Mouse (Mus musculus) right cerebral cortex, postnatal 10 days (tissue): ENCODE data around the gene Disp2.
A peak's percentile ranks its signal among the peaks of the same experiment; 100 is the strongest.

Source experiments
- DNase-seq, 2 experiments: peaks; one replicate each; pipeline ENCODE4 v3.0.0; 2021; ENCODE audit warnings: low spot score in 2 of 2

Gene Disp2

GRCm38 (mm10) chr2:118783663-118784062 lies 4.1 kb downstream of the Disp2 start:
- no peak for DNase-seq

GRCm38 (mm10) chr2:118786525-118786924 lies 7.0 kb downstream of the Disp2 start:
- no peak for DNase-seq

GRCm38 (mm10) chr2:118789501-118789900 lies 10.0 kb downstream of the Disp2 start:
- DNase-seq = peak; percentile 55 to 60

- DNase-seq = no peak
Observed at GRCm38 (mm10) chr2:118790221-118790550, 10.7 kb downstream of the Disp2 start.

- DNase-seq = peak; percentile 68 to 70
Observed at GRCm38 (mm10) chr2:118790551-118791525, 11.3 kb downstream of the Disp2 start.

- peak in 1 of 2 experiments; percentile 44 for DNase-seq
Observed at GRCm38 (mm10) chr2:118791591-118792258, 12.2 kb downstream of the Disp2 start.

- no peak for DNase-seq
Observed at GRCm38 (mm10) chr2:118792259-118792613, 12.7 kb downstream of the Disp2 start.

- peak in 1 of 2 experiments; percentile 16 for DNase-seq
Observed at GRCm38 (mm10) chr2:118793636-118794035, 14.1 kb downstream of the Disp2 start.

GRCm38 (mm10) chr2:118802542-118803118 lies 23.1 kb downstream of the Disp2 start:
- no peak for DNase-seq

- DNase-seq = no peak
Observed at GRCm38 (mm10) chr2:118804474-118804873, 25.0 kb downstream of the Disp2 start.

GRCm38 (mm10) chr2:118805137-118805536 lies 25.6 kb downstream of the Disp2 start:
- DNase-seq = no peak

GRCm38 (mm10) chr2:118805756-118806155 lies 26.2 kb downstream of the Disp2 start:
- no peak for DNase-seq

- DNase-seq = no peak
Observed at GRCm38 (mm10) chr2:118806860-118807259, 27.3 kb downstream of the Disp2 start.

GRCm38 (mm10) chr2:118810861-118811260 lies 31.3 kb downstream of the Disp2 start:
- no peak for DNase-seq

- no peak for DNase-seq
Observed at GRCm38 (mm10) chr2:118812724-118813123, 33.2 kb downstream of the Disp2 start.

GRCm38 (mm10) chr2:118813981-118814836 lies 34.7 kb downstream of the Disp2 start, which contains the start of gene Knstrn:
TSS of gene Knstrn (plus strand) at chr2:118814003.
- peak; percentile 92 to 93 for DNase-seq

GRCm38 (mm10) chr2:118822800-118823199 lies 43.3 kb downstream of the Disp2 start:
- DNase-seq = no peak

- no peak for DNase-seq
Observed at GRCm38 (mm10) chr2:118824396-118824795, 44.9 kb downstream of the Disp2 start.

GRCm38 (mm10) chr2:118829096-118829495 lies 49.6 kb downstream of the Disp2 start:
- no peak for DNase-seq

GRCm38 (mm10) chr2:118834061-118834460 lies 54.5 kb downstream of the Disp2 start:
- no peak for DNase-seq

- DNase-seq = no peak
Observed at GRCm38 (mm10) chr2:118835115-118835514, 55.6 kb downstream of the Disp2 start.

GRCm38 (mm10) chr2:118838330-118838729 lies 58.8 kb downstream of the Disp2 start:
- no peak for DNase-seq
